Mouse (Mus musculus) MEL (cell line): ENCODE data around the gene Atp6v0a4. TPM values are rescaled to one million over a fixed set of nuclear protein-coding genes. Genes with fewer than 3 reads are reported as not detected.

Experiments
- DNase-seq: peaks from one replicate; pipeline ENCODE4 v3.0.0; 2011; ENCODE audit warnings: low read depth, low spot score
- H3K27ac ChIP-seq: 2 replicates; pipeline ENCODE4 v1.5.1; 2012; ENCODE audit warnings: low read depth, mild to moderate bottlenecking, control low read depth, low read length, moderate library complexity; ENCODE audit not compliant: control insufficient read depth
- H3K27me3 ChIP-seq, 2 experiments: fragments of 150-350 bp in 1 of 2; sonication (generic) in 1 of 2; 2 replicates each; pipeline ENCODE4 v1.6.1; 2012; ENCODE audit warnings: low read length in 2 of 2, mild to moderate bottlenecking in 2 of 2, improper control_type of control experiment in 1 of 2, moderate library complexity in 1 of 2; ENCODE audit not compliant: insufficient read depth in 2 of 2, control insufficient read depth in 1 of 2
- H3K36me3 ChIP-seq, 2 experiments: 2 replicates each; pipeline ENCODE4 v1.6.1; 2012 to 2014; ENCODE audit warnings: low read length in 2 of 2, improper control_type of control experiment in 1 of 2, inconsistent platforms in 1 of 2, mild to moderate bottlenecking in 1 of 2; ENCODE audit not compliant: insufficient read depth in 2 of 2, control insufficient read depth in 1 of 2
- H3K4me1 ChIP-seq, 2 experiments: fragments of 150-350 bp in 1 of 2; sonication (generic) in 1 of 2; 2 replicates each; pipeline ENCODE4 v1.6.1; 2012; ENCODE audit warnings: low read length in 2 of 2, improper control_type of control experiment in 1 of 2, mild to moderate bottlenecking in 1 of 2; ENCODE audit not compliant: insufficient read depth in 2 of 2, control insufficient read depth in 1 of 2
- H3K4me3 ChIP-seq, 2 experiments: fragments of 150-350 bp in 1 of 2; sonication (generic) in 1 of 2; 2 replicates each; pipeline ENCODE4 v1.5.1; 2012; ENCODE audit warnings: low read depth in 2 of 2, low read length in 2 of 2, mild to moderate bottlenecking in 2 of 2, moderate library complexity in 2 of 2, control low read depth in 1 of 2, improper control_type of control experiment in 1 of 2; ENCODE audit not compliant: control insufficient read depth in 1 of 2, insufficient read depth in 1 of 2
- H3K79me2 ChIP-seq: 2 replicates; pipeline ENCODE4 v1.6.1; 2012; ENCODE audit warnings: mild to moderate bottlenecking, low read length, moderate library complexity; ENCODE audit not compliant: control insufficient read depth, poor library complexity, insufficient read depth
- H3K9ac ChIP-seq: 2 replicates; pipeline ENCODE4 v1.6.1; 2012; ENCODE audit warnings: low read depth, mild to moderate bottlenecking, control low read depth, low read length, moderate library complexity; ENCODE audit not compliant: control insufficient read depth, poor library complexity, severe bottlenecking
- H3K9me3 ChIP-seq: fragments of 150-350 bp; sonication (generic); replicated peaks from 2 replicates; pipeline ENCODE4 v1.6.1; 2012; ENCODE audit warnings: mild to moderate bottlenecking, low read length, improper control_type of control experiment, moderate library complexity; ENCODE audit not compliant: insufficient read depth
- BHLHE40 ChIP-seq: IDR thresholded peaks from 2 replicates; pipeline ENCODE4 v1.6.1; 2012; ENCODE audit warnings: low read depth, mild to moderate bottlenecking, inconsistent platforms, low read length, improper control_type of control experiment, borderline replicate concordance
- EP300 ChIP-seq, 2 experiments: IDR thresholded peaks; 2 replicates each; pipeline ENCODE4 v1.6.1; 2011; ENCODE audit warnings: improper control_type of control experiment in 2 of 2, low read length in 2 of 2, low read depth in 1 of 2, mild to moderate bottlenecking in 1 of 2
- GABPA ChIP-seq: IDR thresholded peaks from 2 replicates; pipeline ENCODE4 v1.6.1; 2012; ENCODE audit warnings: low read depth, mild to moderate bottlenecking, inconsistent platforms, low read length, improper control_type of control experiment, moderate library complexity
- GATA1 ChIP-seq: IDR thresholded peaks from 2 replicates; pipeline ENCODE4 v1.6.1; 2011; ENCODE audit warnings: low read depth, low read length, improper control_type of control experiment
- HCFC1 ChIP-seq: IDR thresholded peaks from 2 replicates; pipeline ENCODE4 v1.6.1; 2012; ENCODE audit warnings: low read depth, mild to moderate bottlenecking, inconsistent platforms, low read length, improper control_type of control experiment, moderate library complexity
- KAT2A ChIP-seq: conservative IDR thresholded peaks from 2 replicates; pipeline ENCODE4 v1.6.1; 2012; ENCODE audit warnings: low read depth, low read length, improper control_type of control experiment, inconsistent platforms
- MAX ChIP-seq: IDR thresholded peaks from 2 replicates; pipeline ENCODE4 v1.6.1; 2011; ENCODE audit warnings: low read length, improper control_type of control experiment
- MAZ ChIP-seq: IDR thresholded peaks from 2 replicates; pipeline ENCODE4 v1.6.1; 2012; ENCODE audit warnings: low read depth, mild to moderate bottlenecking, inconsistent platforms, low read length, improper control_type of control experiment
- MEF2A ChIP-seq: IDR thresholded peaks from 2 replicates; pipeline ENCODE4 v1.6.1; 2014; ENCODE audit warnings: low read depth, mild to moderate bottlenecking, inconsistent platforms, low read length, improper control_type of control experiment; ENCODE audit not compliant: poor library complexity, insufficient replicate concordance, severe bottlenecking; ENCODE audit errors: extremely low read depth
- MXI1 ChIP-seq: IDR thresholded peaks from 2 replicates; pipeline ENCODE4 v1.6.1; 2011; ENCODE audit warnings: mild to moderate bottlenecking, low read depth, low read length, improper control_type of control experiment
- MYC ChIP-seq: IDR thresholded peaks from 2 replicates; pipeline ENCODE4 v1.6.1; 2011; ENCODE audit warnings: low read depth, mild to moderate bottlenecking, low read length, improper control_type of control experiment, moderate library complexity
- POLR2A ChIP-seq, 2 experiments: IDR thresholded peaks; 2 replicates each; pipeline ENCODE4 v1.6.1; 2011 to 2012; ENCODE audit warnings: low read length in 2 of 2, mild to moderate bottlenecking in 2 of 2, control low read depth in 1 of 2, improper control_type of control experiment in 1 of 2, low read depth in 1 of 2, moderate library complexity in 1 of 2; ENCODE audit not compliant: control insufficient read depth in 1 of 2, insufficient read depth in 1 of 2, poor library complexity in 1 of 2
- POLR2AphosphoS2 ChIP-seq: IDR thresholded peaks from 2 replicates; pipeline ENCODE4 v1.6.1; 2011; ENCODE audit warnings: low read length, improper control_type of control experiment
- POLR2AphosphoS5 ChIP-seq: IDR thresholded peaks from 2 replicates; pipeline ENCODE4 v1.6.1; 2012; ENCODE audit warnings: low read depth, borderline replicate concordance, mild to moderate bottlenecking, inconsistent platforms, low read length, moderate library complexity, mixed read lengths
- RAD21 ChIP-seq: IDR thresholded peaks from 2 replicates; pipeline ENCODE4 v1.6.1; 2011; ENCODE audit warnings: mild to moderate bottlenecking, low read depth, low read length, improper control_type of control experiment
- SMC3 ChIP-seq: IDR thresholded peaks from 2 replicates; pipeline ENCODE4 v1.6.1; 2011; ENCODE audit warnings: low read depth, low read length, improper control_type of control experiment
- TBP ChIP-seq: IDR thresholded peaks from 2 replicates; pipeline ENCODE4 v1.8.0; 2011; ENCODE audit warnings: low read depth, low read length, improper control_type of control experiment
- UBTF ChIP-seq: IDR thresholded peaks from 2 replicates; pipeline ENCODE4 v1.6.1; 2012; ENCODE audit warnings: low read depth, mild to moderate bottlenecking, inconsistent platforms, low read length, improper control_type of control experiment, moderate library complexity, borderline replicate concordance; ENCODE audit not compliant: insufficient read depth
- USF1 ChIP-seq: IDR thresholded peaks from 2 replicates; pipeline ENCODE4 v1.6.1; 2014; ENCODE audit warnings: low read depth, mild to moderate bottlenecking, inconsistent platforms, low read length, improper control_type of control experiment, moderate library complexity
- ZC3H11A ChIP-seq: IDR thresholded peaks from 2 replicates; pipeline ENCODE4 v1.6.1; 2012; ENCODE audit warnings: low read depth, mild to moderate bottlenecking, inconsistent platforms, low read length, improper control_type of control experiment
- ZKSCAN1 ChIP-seq: IDR thresholded peaks from 2 replicates; pipeline ENCODE4 v1.6.1; 2012; ENCODE audit warnings: low read depth, mild to moderate bottlenecking, inconsistent platforms, low read length, improper control_type of control experiment, moderate library complexity
- ZMIZ1 ChIP-seq: IDR thresholded peaks from 2 replicates; pipeline ENCODE4 v1.6.1; 2012; ENCODE audit warnings: low read depth, mild to moderate bottlenecking, inconsistent platforms, low read length, improper control_type of control experiment, moderate library complexity
- ZNF384 ChIP-seq: IDR thresholded peaks from 2 replicates; pipeline ENCODE4 v1.6.1; 2012; ENCODE audit warnings: low read depth, mild to moderate bottlenecking, inconsistent platforms, low read length, improper control_type of control experiment
- polyA plus RNA-seq, 2 experiments: library from polyadenylated mRNA; stranded (reverse) in 1 of 2; unstranded in 1 of 2; fragments of >175 nt in 1 of 2; fragments of >200 nt in 1 of 2; gene quantifications; 2 replicates each; pipeline versions ENCODE4 v1.2.1 to v1.2.4; 2012; ENCODE audit warnings: low replicate concordance in 2 of 2, low read depth in 1 of 2; ENCODE audit not compliant: insufficient read length in 2 of 2, insufficient read depth in 1 of 2, missing spikeins in 1 of 2
- total RNA-seq: library from RNA; depleted of rRNA; stranded (reverse); fragments of 300-350 nt; gene quantifications from 2 replicates; pipeline ENCODE4 v1.2.3, GENCODE M21; 2012

Atp6v0a4 gene
- total and polyA plus RNA-seq, 3 experiments = 0.12 TPM; not detected in 2

- Histone ChIP-seq H3K36me3 (no peaks in the 10 kb centered on the region), H3K9me3 (no peaks in the 10 kb centered on the region), H3K27me3 (no peaks in the 10 kb centered on the region; a peak in 1 of 4 replicates), H3K9ac (no peak overlapping the region), H3K79me2 (no peaks in the 10 kb centered on the region), H3K27ac (no peak overlapping the region), H3K4me3 (no peak overlapping the region), H3K4me1 (no peaks in the 10 kb centered on the region)
- DNase-seq = no peak
- no peak for TF ChIP-seq ZKSCAN1
- TF ChIP-seq MEF2A = no peak
- TF ChIP-seq USF1 = no peak
- no peak for TF ChIP-seq MXI1
- TF ChIP-seq HCFC1 = no peak
- TF ChIP-seq RAD21 = no peak
- TF ChIP-seq MYC = no peak
- no peak for TF ChIP-seq TBP
- TF ChIP-seq ZC3H11A = no peak
- TF ChIP-seq GATA1 = no peak
- TF ChIP-seq EP300 (IDR thresholded peaks at IDR 0.05; ENCODE audit: low read depth in 1 of 2, low read length in 2 of 2) = no peak
- no peak for TF ChIP-seq MAZ
- TF ChIP-seq ZNF384 = no peak
- TF ChIP-seq POLR2A (IDR thresholded peaks at IDR 0.05; ENCODE audit: control insufficient read depth in 1 of 2, insufficient read depth in 1 of 2, low read depth in 1 of 2, low read length in 2 of 2, poor library complexity in 1 of 2) = no peak
- TF ChIP-seq UBTF = no peak
- TF ChIP-seq POLR2AphosphoS2 = no peak
- no peak for TF ChIP-seq GABPA
- no peak for TF ChIP-seq POLR2AphosphoS5
Observed at GRCm38 (mm10) chr6:38048003-38048402, 76.4 kb downstream of the Atp6v0a4 start.

GRCm38 (mm10) chr6:38046838-38047237 is 77.5 kb downstream of the Atp6v0a4 start, which contains the start of gene Svopl:
Gene Svopl, minus strand, starts transcription at chr6:38046996.
- H3K9me3 ChIP-seq = no peaks in the 10 kb centered on the region
- DNase-seq = no peak
- H3K27me3 ChIP-seq = no peaks in the 10 kb centered on the region; a peak in 1 of 4 replicates
- no peaks in the 10 kb centered on the region for H3K79me2 ChIP-seq
- H3K9ac ChIP-seq = no peak within 1 kb of the TSS
- no peaks in the 10 kb centered on the region for H3K4me1 ChIP-seq
- no peak within 1 kb of the TSS for H3K4me3 ChIP-seq
- H3K27ac ChIP-seq = no peak within 1 kb of the TSS
- H3K36me3 ChIP-seq = no peaks in the 10 kb centered on the region
- TF ChIP-seq KAT2A (no peak), SMC3 (no peak), BHLHE40 (no peak), ZKSCAN1 (no peak), ZMIZ1 (no peak), GATA1 (no peak), MAX (no peak), GABPA (no peak), RAD21 (no peak)
